Mouse (Mus musculus) CD4-positive, CD25-positive, alpha-beta regulatory T cell, adult 4 months (primary cell): ENCODE data around the gene Bad. TPM values are rescaled to one million over a fixed set of nuclear protein-coding genes. Genes with fewer than 3 reads are reported as not detected.
"Not testable (repeated sequence)": the region's sequence is repeated elsewhere in the genome, so short reads cannot be mapped to it uniquely, and the experiment has no call there.

Experiments used
- ATAC-seq: one replicate; pipeline ENCODE4 v1.8.0; 2017
- polyA plus RNA-seq, 2 experiments: library from polyadenylated mRNA; unstranded; fragments of 100-300 nt; shearing (Covaris generic); gene quantifications; one replicate each; pipeline ENCODE4 v1.2.1; 2017

Bad gene
- polyA plus RNA-seq, 2 experiments from 2014 or later: 36.8 to 49.6 TPM

GRCm38 (mm10) chr19:6987061-6987903, 45.6 kb downstream of the Bad start, which contains the start of gene Vegfb:
Gene Vegfb (minus strand): TSS chr19:6987651.
- ATAC-seq: peak; percentile 74

GRCm38 (mm10) chr19:6987904-6988285, 46.2 kb downstream of the Bad start:
- no peak for ATAC-seq

DNA sequence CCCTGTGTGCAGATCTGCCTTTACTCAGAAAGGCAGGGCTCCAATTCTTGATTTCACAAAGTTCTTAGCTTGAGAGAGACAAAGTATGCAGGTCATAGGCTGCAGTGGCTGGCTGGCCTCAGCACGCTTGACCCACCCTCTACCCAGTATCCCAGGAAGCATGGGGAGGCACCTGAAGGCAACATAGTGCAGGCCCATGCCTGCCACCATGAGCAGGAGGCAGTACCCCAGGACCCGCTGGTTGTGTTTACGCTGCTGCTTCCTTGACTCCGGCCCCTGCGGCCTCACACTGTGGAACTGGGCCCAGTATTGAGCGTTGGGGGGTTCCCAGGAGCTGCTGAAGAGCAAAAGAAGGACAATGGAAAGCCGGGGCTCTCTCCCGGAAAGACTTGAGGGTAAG, 47.6 kb downstream of the Bad start:
- ATAC-seq: no peak

GRCm38 (mm10) chr19:6990712-6991111, 49.1 kb downstream of the Bad start:
- ATAC-seq: no peak

- ATAC-seq: not testable (repeated sequence)
Observed at GRCm38 (mm10) chr19:6991166-6991565, 49.5 kb downstream of the Bad start.

DNA sequence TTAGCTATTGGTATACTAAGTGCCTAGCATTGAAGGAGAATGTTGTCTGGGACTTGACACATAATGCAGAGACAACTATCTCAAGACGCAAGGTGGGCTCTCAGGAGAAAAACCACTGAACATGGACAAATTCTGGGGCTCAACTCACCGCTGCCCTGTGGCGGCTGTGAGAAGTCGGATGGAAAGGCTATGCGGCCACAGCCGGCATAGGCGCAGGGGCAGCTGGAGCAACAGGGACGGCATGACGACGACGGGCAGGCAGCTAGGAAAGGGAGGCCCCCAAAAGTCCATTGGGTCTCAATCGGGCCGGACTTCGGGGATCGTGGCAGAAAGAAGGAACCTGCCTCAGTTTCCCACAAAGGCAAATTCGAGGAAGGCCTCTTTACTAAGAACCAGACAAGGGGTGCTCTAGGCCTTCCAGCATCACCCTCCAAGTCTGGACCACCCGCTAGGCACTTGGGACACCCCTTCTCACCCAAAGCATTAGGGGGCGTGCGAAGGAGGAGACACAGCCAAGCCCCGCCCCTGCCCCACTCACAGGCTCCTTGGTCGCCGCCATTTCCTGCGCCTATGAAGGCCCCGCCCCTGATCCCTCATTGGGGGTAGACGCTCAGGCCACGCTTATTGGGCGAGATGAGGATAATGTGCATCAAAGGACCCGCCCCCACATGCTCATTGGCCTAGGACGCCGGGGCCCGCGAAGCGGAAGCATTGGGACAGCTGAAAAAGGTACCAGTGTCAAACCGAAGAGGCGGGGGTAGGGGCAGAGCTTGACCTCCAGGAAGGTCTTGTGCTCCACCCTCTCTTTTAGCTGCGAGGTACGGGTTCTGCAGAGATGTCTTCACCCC, 50.6 kb downstream of the Bad start, which contains the start of gene Dnajc4:
Gene Dnajc4, minus strand, starts transcription at position 562 of the 848 bp plus-strand sequence.
- ATAC-seq: peak; percentile 97

GRCm38 (mm10) chr19:6993011-6993770, 51.5 kb downstream of the Bad start:
- ATAC-seq: no peak

DNA sequence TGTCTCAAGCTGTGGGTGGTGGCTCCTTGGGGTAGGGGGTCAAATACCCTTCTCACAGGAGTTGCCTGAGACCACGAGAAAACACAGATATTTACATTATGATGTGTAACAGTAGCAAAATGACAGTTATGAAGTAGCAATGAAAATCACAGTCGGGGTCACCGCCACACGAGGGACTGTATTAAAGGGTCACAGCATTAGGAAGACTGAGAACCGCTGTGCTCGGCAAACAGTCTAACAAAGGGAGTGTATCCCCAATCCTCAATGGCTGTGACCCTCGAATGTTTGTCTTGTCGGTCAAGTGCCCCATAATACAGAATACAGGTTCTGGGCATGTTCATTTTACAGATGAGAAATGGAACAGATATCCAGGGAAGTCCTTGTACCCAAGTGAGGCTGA, 52.3 kb downstream of the Bad start:
- ATAC-seq: no peak

DNA sequence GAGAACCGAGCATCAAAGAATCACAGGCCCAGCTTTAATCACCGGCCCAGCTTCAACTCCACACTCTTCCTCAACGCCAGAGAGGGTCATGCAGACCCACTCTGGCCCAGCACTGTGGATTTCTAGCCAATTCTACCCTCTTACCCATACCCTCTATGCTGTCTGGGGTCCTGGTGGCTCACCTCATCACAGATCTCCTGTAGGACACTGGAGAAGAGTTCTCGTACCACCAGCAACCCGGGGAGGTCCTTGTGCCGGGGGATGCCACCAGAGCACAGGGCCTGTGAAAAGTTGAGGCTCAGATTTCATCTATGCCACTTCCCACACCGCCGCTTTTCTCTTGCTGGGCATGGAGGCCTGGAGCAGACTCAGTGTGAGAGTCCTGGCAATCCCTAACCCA, 52.8 kb downstream of the Bad start:
- no peak for ATAC-seq

GRCm38 (mm10) chr19:6995255-6995991, 53.8 kb downstream of the Bad start:
- ATAC-seq: no peak

DNA sequence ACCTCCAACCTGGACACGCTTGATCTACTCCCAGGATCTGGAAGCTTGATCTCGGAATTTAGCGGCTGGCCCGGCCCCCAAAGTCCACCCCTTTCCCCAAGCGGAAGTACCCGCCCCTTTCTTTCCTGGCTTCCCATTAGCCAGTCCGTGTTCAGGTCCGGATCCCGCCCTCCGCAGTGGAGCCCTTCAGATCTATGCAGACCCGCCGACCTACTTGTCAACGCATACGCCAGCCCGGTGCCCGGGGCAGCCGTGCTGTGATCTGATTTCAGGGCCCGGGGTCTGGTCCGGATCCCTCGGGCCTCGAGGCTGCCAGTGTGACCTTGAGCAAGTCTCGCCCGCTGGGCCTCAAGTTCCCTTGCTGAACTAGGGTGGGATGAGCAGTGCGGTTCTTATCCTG, 54.3 kb downstream of the Bad start, which contains the start of the genes Nudt22 and Trpt1:
Gene Nudt22, minus strand, starts transcription at position 112 of the 400 bp plus-strand sequence.
Gene Trpt1, plus strand, starts transcription at position 126 of the 400 bp plus-strand sequence.
- ATAC-seq: peak; percentile 47

DNA sequence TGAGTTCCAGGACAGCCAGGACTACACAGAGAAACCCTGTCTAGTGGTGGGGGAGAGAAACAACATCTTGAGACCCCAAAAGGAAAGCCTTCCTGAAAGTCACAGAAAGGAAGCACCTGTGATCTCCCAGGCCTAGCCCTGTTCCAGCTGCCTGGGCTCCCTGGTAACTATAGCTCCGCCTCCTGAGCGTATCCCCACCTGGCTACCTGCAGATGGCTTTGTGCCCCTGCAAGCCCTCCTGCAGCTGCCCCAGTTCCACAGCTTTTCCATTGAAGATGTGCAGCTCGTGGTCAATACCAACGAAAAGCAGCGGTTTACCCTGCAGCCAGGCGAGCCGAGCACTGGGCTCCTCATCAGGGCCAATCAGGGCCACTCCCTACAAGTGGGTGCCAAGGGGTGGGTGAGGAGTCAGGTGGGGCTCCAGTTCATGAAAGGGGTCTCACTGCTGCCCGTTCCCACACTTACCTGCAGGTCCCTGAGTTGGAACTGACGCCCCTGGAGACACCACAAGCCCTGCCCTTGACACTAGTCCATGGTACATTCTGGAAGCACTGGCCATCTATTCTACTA, 56.1 kb downstream of the Bad start:
- ATAC-seq: no peak

DNA sequence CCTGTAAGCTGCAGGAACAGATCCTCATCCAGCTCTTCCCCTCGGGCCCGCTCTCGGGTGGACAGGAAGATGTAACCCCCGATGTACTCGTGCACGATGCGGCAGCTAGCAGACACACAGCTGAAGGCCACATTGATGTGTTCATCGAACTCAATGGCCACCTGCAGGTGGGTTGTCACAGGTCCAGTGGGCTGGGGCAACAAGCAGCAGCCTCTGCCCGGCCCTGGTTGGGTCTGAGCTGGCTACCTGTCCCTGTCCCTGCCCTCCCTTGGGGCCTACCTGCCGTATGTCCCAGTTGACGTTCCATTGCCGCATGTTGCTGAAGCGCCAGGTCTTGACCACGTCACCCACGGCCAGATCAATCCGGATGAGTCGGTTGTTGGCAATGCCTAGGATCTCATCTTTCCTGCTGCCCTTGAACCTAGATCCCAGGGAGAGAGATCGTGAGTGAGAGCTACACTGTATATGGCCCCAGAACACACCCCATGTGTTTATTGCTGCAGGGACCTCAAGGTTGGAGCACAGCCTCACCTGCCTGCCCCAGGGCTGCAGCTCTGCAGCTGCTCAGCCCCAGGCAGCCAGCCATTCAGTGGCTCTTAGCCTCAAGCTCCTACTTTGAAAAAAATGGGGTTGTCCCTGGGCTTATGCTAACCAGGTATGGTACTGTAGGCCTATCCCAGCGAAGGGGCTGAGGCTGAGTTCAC, 57.9 kb downstream of the Bad start:
- ATAC-seq: no peak

Other genes with a start within 250 kb of the Bad start
- gene Rps6ka4, start 101.2 kb upstream of the Bad start, polyA plus RNA-seq: 1 to 10 TPM; 6.4 to 8.3 TPM
- 1 to 10 TPM; 3.1 to 5.2 TPM for gene Ccdc88b, start 83.7 kb upstream of the Bad start, polyA plus RNA-seq
- 100 to 1,000 TPM; 214 to 232 TPM for gene Trmt112, start 32.2 kb upstream of the Bad start, polyA plus RNA-seq
- gene Prdx5, start 31.8 kb upstream of the Bad start, polyA plus RNA-seq: 100 to 1,000 TPM; 224 to 246 TPM
- 1 to 10 TPM; 2.2 to 5.7 TPM for gene Esrra, start 20.0 kb upstream of the Bad start, polyA plus RNA-seq
- gene Catsperz, start 16.5 kb upstream of the Bad start, polyA plus RNA-seq: not detected
- gene Kcnk4, start 7.3 kb upstream of the Bad start, polyA plus RNA-seq: not detected
- gene Gpr137, start 619 bp downstream of the Bad start, polyA plus RNA-seq: 10 to 100 TPM in 1 of 2 experiments, 1 to 10 TPM in 1; 8.4 to 11.4 TPM
- gene Ppp1r14b, start 33.1 kb downstream of the Bad start, polyA plus RNA-seq: 10 to 100 TPM in 1 of 2 experiments, 1 to 10 TPM in 1; 9.3 to 23.8 TPM
- gene Plcb3, start 34.6 kb downstream of the Bad start, polyA plus RNA-seq: 1 to 10 TPM; 3.2 to 3.4 TPM
- gene Fkbp2, start 38.6 kb downstream of the Bad start, polyA plus RNA-seq: 10 to 100 TPM; 46.8 to 56.8 TPM
- 1 to 10 TPM; 3.3 to 4.4 TPM for gene Vegfb, start 45.8 kb downstream of the Bad start, polyA plus RNA-seq
- gene Dnajc4, start 50.7 kb downstream of the Bad start, polyA plus RNA-seq: 10 to 100 TPM; 59.8 to 74.9 TPM
- 10 to 100 TPM; 34.8 to 39.6 TPM for gene Nudt22, start 54.3 kb downstream of the Bad start, polyA plus RNA-seq
- 10 to 100 TPM in 1 of 2 experiments, 1 to 10 TPM in 1; 8.1 to 10.9 TPM for gene Trpt1, start 54.3 kb downstream of the Bad start, polyA plus RNA-seq
- gene Fermt3, start 77.6 kb downstream of the Bad start, polyA plus RNA-seq: 100 to 1,000 TPM; 272 to 479 TPM
- gene Stip1, start 98.1 kb downstream of the Bad start, polyA plus RNA-seq: 100 to 1,000 TPM; 117 to 119 TPM
- gene Macrod1, start 114.9 kb downstream of the Bad start, polyA plus RNA-seq: 1 to 10 TPM in 1 of 2 experiments, not detected in 1; 2.3 TPM
- gene Flrt1, start 163.9 kb downstream of the Bad start, polyA plus RNA-seq: under 1 TPM in 1 of 2 experiments, not detected in 1; 0.22 TPM